Mouse (Mus musculus) left cerebral cortex, adult 8-10 months (tissue): ENCODE measurements around the gene Tha1. TPM values are rescaled to one million over a fixed set of nuclear protein-coding genes. Genes with fewer than 3 reads are reported as not detected.
A peak's percentile ranks its signal among the peaks of the same experiment; 100 is the strongest.

Experiments used
- DNase-seq, 2 experiments: peaks; one replicate each; pipeline ENCODE4 v3.0.0; 2022; ENCODE audit warnings: low spot score in 2 of 2
- total RNA-seq, 4 experiments: library from RNA; stranded (reverse); gene quantifications; 2 replicates each; pipeline ENCODE4 v1.2.4; 2022

The Tha1 gene
- total RNA-seq, 4 experiments from 2014 or later: 3.6 to 9.2 (median 5.8) TPM

GRCm38 (mm10) chr11:117826164-117826563 lies 47.1 kb downstream of the Tha1 start:
- no peak for DNase-seq

- DNase-seq: no peak
Observed at GRCm38 (mm10) chr11:117825333-117826101, 47.8 kb downstream of the Tha1 start, which contains the start of the genes Afmid and Tk1. Gene Afmid (plus strand): TSS chr11:117825924. Gene Tk1 (minus strand): TSS chr11:117826092.

DNA sequence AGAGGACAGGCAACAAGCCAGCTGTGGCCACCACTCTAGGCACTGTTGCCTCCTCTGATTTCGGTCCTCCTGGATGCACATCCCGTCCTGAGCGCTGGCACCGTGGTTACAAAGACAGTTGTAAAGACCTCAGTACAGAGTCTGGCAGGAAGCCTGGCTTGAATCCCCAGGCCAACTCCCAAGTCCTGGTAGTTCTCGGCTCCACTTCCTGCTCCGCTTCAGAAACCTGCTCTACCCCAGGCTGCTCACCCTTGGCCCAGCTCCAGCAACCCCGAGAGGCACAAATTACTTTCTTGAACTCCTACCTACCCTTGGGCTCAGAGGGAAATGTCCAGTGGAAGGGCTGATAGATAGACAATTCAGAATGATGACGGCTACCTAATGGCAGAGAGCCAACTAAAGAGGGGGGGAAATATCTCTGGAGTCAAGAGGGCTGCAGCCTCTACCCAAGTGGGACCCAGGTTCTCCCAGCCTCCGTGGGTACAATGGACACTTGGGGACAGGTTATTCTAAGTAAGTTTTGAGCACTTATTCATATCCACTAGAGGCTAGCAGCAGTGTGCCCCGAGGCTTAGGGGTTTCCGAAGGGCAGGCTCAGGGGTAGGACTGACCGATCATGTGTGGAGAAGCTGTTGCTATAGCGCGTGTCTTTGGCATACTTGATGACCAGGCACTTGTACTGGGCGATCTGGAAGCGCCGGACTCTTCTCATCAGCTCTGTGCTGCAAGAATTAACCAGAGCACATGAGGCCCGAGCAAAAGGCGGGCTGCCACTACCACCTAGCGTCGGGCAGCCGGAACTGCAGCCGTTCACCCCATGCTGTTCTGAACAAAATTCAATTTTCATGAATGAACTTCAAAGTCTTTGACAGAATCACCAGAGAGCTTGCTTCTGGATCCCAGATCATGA lies 49.0 kb downstream of the Tha1 start:
- peak; percentile 45 to 71 for DNase-seq

- no peak for DNase-seq
Observed at GRCm38 (mm10) chr11:117823411-117823810, 49.9 kb downstream of the Tha1 start.

GRCm38 (mm10) chr11:117822728-117823241 lies 50.5 kb downstream of the Tha1 start:
- DNase-seq: no peak

DNA sequence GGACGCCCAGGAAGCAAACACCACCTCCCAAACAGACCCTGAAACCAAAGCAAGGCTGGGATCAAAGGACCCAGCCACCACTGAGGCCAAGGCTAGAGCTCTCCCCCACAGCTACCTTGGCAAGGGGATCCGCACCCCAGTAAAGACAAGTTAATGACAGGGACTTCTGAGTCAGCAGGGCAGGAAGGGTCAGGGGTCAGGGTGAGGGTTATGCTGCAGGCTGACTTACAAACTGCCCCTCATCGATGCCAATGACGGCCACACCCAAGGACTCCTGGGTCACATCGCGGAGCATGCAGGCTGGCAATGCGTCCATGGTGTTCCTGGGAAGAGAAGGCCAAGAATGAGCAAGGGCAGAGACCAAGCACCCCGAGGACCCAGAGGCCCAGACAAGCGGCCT lies 51.4 kb downstream of the Tha1 start:
- DNase-seq: no peak

GRCm38 (mm10) chr11:117820173-117820572 lies 53.1 kb downstream of the Tha1 start:
- DNase-seq: no peak

- DNase-seq: no peak
Observed at GRCm38 (mm10) chr11:117819095-117819494, 54.2 kb downstream of the Tha1 start.

Other genes starting within 250 kb of the Tha1 start
- gene Tnrc6c, start 219.2 kb downstream of the Tha1 start, total RNA-seq: 10 to 100 TPM; 54.0 to 61.3 (median 57.8) TPM
- gene Tmc8, start 91.4 kb downstream of the Tha1 start, total RNA-seq: 1 to 10 TPM in 2 of 4 experiments, under 1 TPM in 2; 0.50 to 1.3 (median 0.83) TPM
- 10 to 100 TPM; 10.2 to 12.3 (median 11.4) TPM for gene Tmc6, start 91.3 kb downstream of the Tha1 start, total RNA-seq
- gene 6030468B19Rik, start 75.8 kb downstream of the Tha1 start, total RNA-seq: under 1 TPM in 1 of 4 experiments, not detected in 3; 0.34 TPM
- 1 to 10 TPM in 3 of 4 experiments, under 1 TPM in 1; 0.91 to 3.0 (median 1.8) TPM for gene Gm20708, start 63.8 kb downstream of the Tha1 start, total RNA-seq
- gene Syngr2, start 63.8 kb downstream of the Tha1 start, total RNA-seq: 10 to 100 TPM; 12.2 to 23.8 (median 17.1) TPM
- gene Afmid, start 47.6 kb downstream of the Tha1 start, total RNA-seq: 1 to 10 TPM; 4.2 to 9.0 (median 7.1) TPM
- gene Tk1, start 47.4 kb downstream of the Tha1 start, total RNA-seq: 1 to 10 TPM in 3 of 4 experiments, under 1 TPM in 1; 0.52 to 1.7 (median 1.2) TPM
- gene Birc5, start 24.2 kb downstream of the Tha1 start, total RNA-seq: 1 to 10 TPM in 1 of 4 experiments, under 1 TPM in 3; 0.14 to 1.3 (median 0.72) TPM
- under 1 TPM in 2 of 4 experiments, not detected in 2; 0.21 to 0.37 TPM for gene Tmem235, start 12.7 kb downstream of the Tha1 start, total RNA-seq
- 1 to 10 TPM; 3.1 to 7.5 (median 3.6) TPM for gene Socs3, start 96.6 kb upstream of the Tha1 start, total RNA-seq
- gene Pgs1, start 112.8 kb upstream of the Tha1 start, total RNA-seq: 10 to 100 TPM; 77.9 to 92.4 (median 82.4) TPM